Mouse (Mus musculus) granulocyte monocyte progenitor cell, adult 5-6 weeks (primary cell): ENCODE data around the gene Ubn1. TPM values are rescaled to one million over a fixed set of nuclear protein-coding genes. Genes with fewer than 3 reads are reported as not detected.

Experiments
- ATAC-seq: replicated peaks from 2 replicates; pipeline ENCODE4 v1.8.0; 2016; ENCODE audit warnings: mild to moderate bottlenecking, moderate TSS enrichment, inconsistent platforms; ENCODE audit not compliant: poor library complexity, severe bottlenecking
- total RNA-seq, 2 experiments: library from RNA; stranded (forward) in 1 of 2; stranded (reverse) in 1 of 2; fragments of 200-712, 200-1000 nt in 1 of 2; fragments of >200 nt in 1 of 2; fragmentation: Nextera tagmentation in 1 of 2; gene quantifications; 2 replicates each; pipeline ENCODE4 v1.2.3; 2014 to 2017

Ubn1 gene
- total RNA-seq, 2 experiments from 2014 or later: 48.4 to 54.2 TPM

GRCm38 (mm10) chr16:5070321-5070720, 20.5 kb downstream of the Ubn1 start:
- ATAC-seq: no peak

DNA sequence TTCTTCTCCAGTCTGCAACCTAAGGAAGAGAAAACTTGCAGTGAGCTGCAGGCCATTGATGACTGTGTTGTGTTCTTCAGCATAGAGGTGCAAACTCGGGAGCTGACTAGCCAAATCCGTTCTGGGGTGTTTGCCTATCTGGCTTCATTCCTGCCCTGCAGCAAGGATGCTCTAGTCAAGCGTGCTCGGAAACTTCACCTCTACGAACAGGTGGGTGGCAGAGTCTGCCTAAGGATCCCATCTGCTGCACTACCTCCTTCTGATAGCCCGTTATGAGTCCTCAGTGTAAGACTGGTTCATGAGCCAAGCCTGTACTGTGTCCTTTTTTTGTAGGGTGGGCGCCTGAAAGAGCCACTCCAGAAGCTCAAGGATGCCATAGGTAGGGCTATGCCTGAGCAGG, 22.1 kb downstream of the Ubn1 start:
- ATAC-seq: no peak

- ATAC-seq: no peak
These were observed 24.5 kb downstream of the Ubn1 start for GRCm38 (mm10) chr16:5074341-5074740.

GRCm38 (mm10) chr16:5085196-5085595, 35.3 kb downstream of the Ubn1 start:
- no peak for ATAC-seq

GRCm38 (mm10) chr16:5086179-5086578, 36.3 kb downstream of the Ubn1 start:
- no peak for ATAC-seq

GRCm38 (mm10) chr16:5089021-5089420, 39.2 kb downstream of the Ubn1 start:
- ATAC-seq: no peak

DNA sequence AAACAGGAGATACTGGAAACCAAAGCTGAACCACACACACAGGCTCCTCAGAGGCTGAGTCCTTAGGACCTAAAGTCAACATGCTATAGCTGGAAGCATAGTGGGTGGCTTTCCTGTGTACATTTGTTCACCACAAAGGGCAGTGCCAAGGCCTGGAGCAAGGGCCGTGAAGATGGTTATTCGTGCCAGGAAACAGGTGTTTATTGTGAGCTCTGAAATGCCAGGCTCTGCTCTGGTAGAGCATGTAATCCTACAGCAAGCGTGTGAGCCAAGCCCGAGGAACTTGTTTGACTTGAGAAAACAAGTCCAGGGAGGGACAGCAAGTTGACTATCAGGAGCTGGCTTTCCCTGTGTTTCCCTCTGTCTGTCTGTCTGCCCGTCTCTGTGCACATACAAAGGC, 43.4 kb downstream of the Ubn1 start:
- ATAC-seq: no peak

- ATAC-seq: no peak
These were observed 46.6 kb downstream of the Ubn1 start for GRCm38 (mm10) chr16:5096504-5096903.

DNA sequence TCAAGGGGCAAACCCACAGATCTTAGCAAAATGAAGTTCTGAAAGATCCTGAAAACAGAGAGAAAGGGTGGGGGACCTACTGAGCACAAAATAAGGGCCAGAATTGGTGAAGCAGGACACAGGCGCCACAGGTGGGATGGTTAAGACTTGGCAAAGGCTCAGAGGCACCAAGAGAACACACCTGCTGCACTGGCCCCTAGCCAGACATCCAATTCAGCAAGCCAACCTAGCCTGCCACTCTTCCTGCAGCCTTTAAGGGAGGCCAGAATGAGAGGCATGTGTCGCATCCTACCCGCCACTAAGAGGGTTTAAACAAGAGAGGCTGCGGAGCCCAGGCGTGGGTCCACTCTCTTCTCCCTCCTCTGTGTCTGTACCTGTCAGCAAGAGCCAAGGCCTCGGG, 51.1 kb downstream of the Ubn1 start:
- no peak for ATAC-seq

GRCm38 (mm10) chr16:5109877-5110276, 60.0 kb downstream of the Ubn1 start:
- no peak for ATAC-seq

GRCm38 (mm10) chr16:5111021-5111420, 61.2 kb downstream of the Ubn1 start:
- no peak for ATAC-seq

DNA sequence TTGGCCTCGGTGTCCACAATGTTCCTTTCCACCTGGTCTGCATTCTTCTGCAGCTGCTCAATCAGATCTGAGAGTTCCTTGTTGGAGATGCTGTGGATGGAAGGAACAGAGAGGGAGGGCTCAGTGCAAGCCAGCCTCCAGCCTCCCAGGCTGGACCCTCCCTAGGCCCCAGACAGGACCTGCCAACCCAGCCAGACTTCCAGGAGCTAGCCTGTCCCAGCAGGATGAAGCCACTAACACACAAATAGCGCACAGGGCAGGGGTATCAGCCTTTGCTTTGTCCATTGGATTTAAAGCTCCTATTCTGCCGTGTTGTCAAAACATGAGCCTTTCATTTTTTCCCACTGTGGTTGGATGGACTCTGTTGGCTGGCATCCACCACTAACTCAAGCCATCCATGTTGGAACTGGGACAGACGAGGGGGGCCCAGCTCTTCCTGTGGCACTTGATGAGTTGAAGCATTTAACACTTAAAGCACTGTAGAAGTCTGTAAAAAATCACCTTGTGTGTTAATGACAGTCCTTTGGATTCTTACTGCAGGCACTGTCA, 63.2 kb downstream of the Ubn1 start:
- ATAC-seq: no peak

DNA sequence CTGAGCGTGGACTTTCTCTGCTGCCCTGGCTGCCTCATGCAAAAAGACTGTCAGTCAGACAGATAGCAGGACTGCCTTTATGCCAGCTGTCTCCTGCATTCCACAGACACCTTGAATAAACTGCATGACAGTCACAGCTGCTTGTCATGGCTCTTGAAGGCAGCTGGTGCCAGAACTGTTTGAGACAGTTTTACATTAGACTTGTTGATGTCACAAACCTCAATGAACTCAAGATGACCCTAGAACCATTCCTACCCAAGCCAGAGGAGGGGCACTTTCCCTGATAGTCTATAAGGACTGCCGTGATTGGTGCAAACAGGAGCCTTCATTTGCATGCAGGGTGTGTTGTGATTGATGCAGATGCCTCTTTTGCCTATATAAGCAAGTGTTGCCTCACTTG, 63.7 kb downstream of the Ubn1 start:
- ATAC-seq: no peak

DNA sequence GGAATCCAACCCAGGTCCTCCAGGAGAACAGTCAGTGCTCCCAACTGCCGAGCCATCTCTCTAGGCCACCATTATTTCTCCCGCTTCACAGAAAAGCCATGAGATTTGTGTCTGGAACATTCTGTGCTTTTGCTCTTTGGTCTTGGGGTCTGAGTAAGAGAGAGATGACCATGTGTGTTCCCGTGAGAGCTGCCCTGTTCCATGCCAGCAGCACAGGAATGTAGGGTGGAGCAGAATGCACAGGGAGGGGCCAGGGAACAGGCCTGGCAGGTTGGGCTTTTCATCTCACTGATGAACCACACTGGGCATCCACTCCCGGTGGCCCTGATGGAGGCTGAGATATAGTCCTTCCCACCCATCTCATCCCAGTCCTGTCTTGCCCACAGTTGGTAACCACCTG, 69.5 kb downstream of the Ubn1 start:
- no peak for ATAC-seq

GRCm38 (mm10) chr16:5119845-5120244, 70.0 kb downstream of the Ubn1 start:
- ATAC-seq: no peak

DNA sequence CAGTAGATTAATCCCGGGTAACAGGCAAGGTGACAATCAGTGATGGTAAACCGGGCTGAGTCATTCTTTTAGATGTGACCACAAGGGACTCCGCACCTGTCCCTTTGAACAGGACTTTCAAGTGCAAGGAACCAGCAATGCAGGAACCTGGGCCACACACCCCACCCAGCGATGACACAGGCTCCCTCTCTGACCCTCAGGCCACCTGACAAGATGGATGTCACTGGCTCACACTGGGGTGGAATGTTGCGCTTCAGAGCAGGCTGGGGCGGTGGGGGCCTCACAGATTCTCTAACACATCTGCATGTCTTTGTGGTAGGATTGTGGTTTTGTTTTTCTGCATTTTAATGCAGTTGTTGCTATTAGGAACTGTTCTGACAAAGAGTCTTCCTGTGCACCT, 73.6 kb downstream of the Ubn1 start:
- no peak for ATAC-seq

DNA sequence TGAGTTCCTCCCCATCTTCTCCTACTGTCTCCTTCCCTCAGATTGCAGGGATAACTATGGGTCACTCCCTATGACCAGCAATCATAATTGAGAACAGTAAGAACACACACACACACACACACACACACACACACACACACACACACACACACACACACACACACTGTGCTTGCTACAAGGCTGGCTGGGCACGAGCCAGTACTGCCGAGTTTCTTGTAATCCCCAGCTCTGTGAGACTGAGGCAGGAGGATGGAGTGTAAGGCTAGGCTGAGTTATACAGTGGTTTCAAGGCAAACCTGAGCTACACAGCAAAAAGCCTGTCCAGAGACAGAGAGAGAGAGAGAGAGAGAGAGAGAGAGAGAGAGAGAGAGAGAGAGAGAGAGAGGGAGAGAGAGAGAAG, 80.3 kb downstream of the Ubn1 start:
- no peak for ATAC-seq

DNA sequence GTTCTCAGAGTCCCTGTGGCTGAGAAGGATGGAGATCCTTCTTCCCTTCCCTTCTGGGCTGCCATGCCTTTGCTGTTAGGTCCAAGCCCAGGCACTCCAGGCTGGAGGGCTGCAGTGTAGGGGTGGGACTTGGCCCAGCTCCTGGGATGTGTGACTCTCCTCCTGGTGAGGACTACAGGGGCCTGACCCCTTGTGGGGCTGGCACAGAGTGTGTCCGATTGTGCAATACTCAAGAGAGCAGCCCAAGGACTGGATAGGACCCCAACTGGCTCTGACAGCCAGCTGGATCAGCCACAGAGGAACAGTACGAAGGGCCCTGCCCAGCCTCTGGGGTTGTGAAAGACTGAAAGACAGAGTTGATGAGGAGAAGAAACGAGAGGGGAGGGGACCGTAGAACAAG, 80.9 kb downstream of the Ubn1 start:
- peak; percentile 79 for ATAC-seq

- ATAC-seq: no peak
These were observed 81.5 kb downstream of the Ubn1 start for GRCm38 (mm10) chr16:5131251-5131922.

- peak; percentile 68 for ATAC-seq
These were observed 82.5 kb downstream of the Ubn1 start, which contains the start of gene Ppl for GRCm38 (mm10) chr16:5132401-5132801. Ppl (minus strand) TSS chr16:5132421.

- no peak for ATAC-seq
These were observed 84.9 kb downstream of the Ubn1 start for GRCm38 (mm10) chr16:5134623-5135330.
